Mouse (Mus musculus) urinary bladder, adult 18-20 months (tissue): ENCODE measurements around the gene Coro2a.
"Not testable (repeated sequence)": the region's sequence is repeated elsewhere in the genome, so short reads cannot be mapped to it uniquely, and the experiment has no call there.

Experiments
- DNase-seq, 2 experiments: peaks; one replicate each; pipeline ENCODE4 v3.0.0; 2022; ENCODE audit warnings: low spot score in 2 of 2, mixed read lengths in 2 of 2

Coro2a gene

GRCm38 (mm10) chr4:46601844-46602423 lies at the start of gene Coro2a:
Coro2a (minus strand) TSS chr4:46602202.
- DNase-seq = peak; percentile 75 to 84

- DNase-seq = peak; percentile 93 to 97
These were observed 48.2 kb upstream of the Coro2a start, which contains the start of gene Tbc1d2 for GRCm38 (mm10) chr4:46650086-46650753. Tbc1d2 (minus strand) TSS chr4:46650209.

GRCm38 (mm10) chr4:46649161-46649560 lies 47.2 kb upstream of the Coro2a start:
- peak in 1 of 2 experiments; percentile 13 for DNase-seq

GRCm38 (mm10) chr4:46643676-46644112 lies 41.7 kb upstream of the Coro2a start:
- DNase-seq = no peak

- DNase-seq = peak in 1 of 2 experiments; percentile 54
These were observed 41.1 kb upstream of the Coro2a start for GRCm38 (mm10) chr4:46642924-46643675.

- DNase-seq = no peak
These were observed 39.3 kb upstream of the Coro2a start for GRCm38 (mm10) chr4:46641283-46641682.

GRCm38 (mm10) chr4:46639866-46640265 lies 37.9 kb upstream of the Coro2a start:
- peak in 1 of 2 experiments; percentile 45 for DNase-seq

- not testable (repeated sequence) for DNase-seq
These were observed 35.2 kb upstream of the Coro2a start for GRCm38 (mm10) chr4:46637250-46637649.

- no peak for DNase-seq
These were observed 33.9 kb upstream of the Coro2a start for GRCm38 (mm10) chr4:46635702-46636430.

- no peak for DNase-seq
These were observed 32.9 kb upstream of the Coro2a start for GRCm38 (mm10) chr4:46634881-46635280.

GRCm38 (mm10) chr4:46633565-46633964 lies 31.6 kb upstream of the Coro2a start:
- DNase-seq = not testable (repeated sequence)

GRCm38 (mm10) chr4:46632465-46632864 lies 30.5 kb upstream of the Coro2a start:
- DNase-seq = no peak

GRCm38 (mm10) chr4:46630390-46630789 lies 28.4 kb upstream of the Coro2a start:
- DNase-seq = no peak

GRCm38 (mm10) chr4:46628873-46629272 lies 26.9 kb upstream of the Coro2a start:
- no peak for DNase-seq

GRCm38 (mm10) chr4:46628081-46628480 lies 26.1 kb upstream of the Coro2a start:
- no peak for DNase-seq

GRCm38 (mm10) chr4:46625101-46625500 lies 23.1 kb upstream of the Coro2a start:
- DNase-seq = no peak

- no peak for DNase-seq
These were observed 21.0 kb upstream of the Coro2a start for GRCm38 (mm10) chr4:46623007-46623406.

GRCm38 (mm10) chr4:46620946-46621345 lies 18.9 kb upstream of the Coro2a start:
- DNase-seq = no peak

GRCm38 (mm10) chr4:46620330-46620729 lies 18.3 kb upstream of the Coro2a start:
- no peak for DNase-seq

GRCm38 (mm10) chr4:46618196-46618817 lies 16.3 kb upstream of the Coro2a start:
- DNase-seq = no peak

GRCm38 (mm10) chr4:46617408-46617807 lies 15.4 kb upstream of the Coro2a start:
- no peak for DNase-seq
